Mouse (Mus musculus) B cell, adult 2 months (primary cell): ENCODE measurements around the gene Fam20b.

Source experiments
- DNase-seq, 2 experiments: peaks; one replicate each; pipeline ENCODE4 v3.0.0; 2022

Gene Fam20b

DNA sequence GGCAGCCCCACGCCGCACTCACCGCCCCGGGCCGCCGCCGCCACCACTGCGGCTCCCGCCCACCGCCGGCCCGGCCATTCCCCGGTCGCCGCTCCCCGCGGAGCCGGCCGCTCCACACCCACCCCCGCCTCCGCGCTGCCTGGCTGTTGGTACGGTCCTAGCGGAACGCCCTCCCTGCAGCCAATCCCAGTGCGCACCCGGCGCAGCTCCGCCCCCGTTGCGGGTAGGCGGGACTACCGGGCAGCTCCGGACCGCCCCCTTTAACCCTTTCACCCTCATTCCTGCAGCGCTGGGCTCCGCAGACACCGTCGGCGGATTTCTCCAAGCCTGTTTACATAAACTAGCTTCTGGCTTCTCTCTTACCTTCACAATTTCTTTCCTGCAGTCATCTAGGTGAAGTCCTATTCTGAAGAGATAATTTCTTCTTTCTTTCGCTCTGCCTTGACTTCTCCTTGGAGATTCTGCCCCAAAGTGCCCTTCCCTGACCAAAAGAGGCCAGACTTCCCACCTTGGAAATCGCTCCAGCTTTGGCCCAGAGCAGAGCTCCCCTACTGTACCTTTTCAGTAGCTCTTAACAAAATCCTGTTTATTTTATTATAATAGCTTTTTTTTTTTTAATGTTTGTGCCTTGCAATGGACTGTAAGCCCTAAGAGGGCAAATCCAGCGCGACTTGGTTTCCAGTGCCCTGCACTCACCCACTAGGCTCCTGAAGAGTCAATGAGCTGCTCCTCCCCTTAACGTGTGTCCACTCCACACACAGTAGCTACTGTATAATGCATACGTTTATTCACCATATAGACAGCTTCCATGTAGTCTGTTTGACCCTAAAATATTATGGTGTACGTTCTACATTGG, at the start of gene Fam20b:
TSS of gene Fam20b (minus strand) at position 137 of the 856 bp plus-strand sequence.
- peak; percentile 98 to 99 for DNase-seq

DNA sequence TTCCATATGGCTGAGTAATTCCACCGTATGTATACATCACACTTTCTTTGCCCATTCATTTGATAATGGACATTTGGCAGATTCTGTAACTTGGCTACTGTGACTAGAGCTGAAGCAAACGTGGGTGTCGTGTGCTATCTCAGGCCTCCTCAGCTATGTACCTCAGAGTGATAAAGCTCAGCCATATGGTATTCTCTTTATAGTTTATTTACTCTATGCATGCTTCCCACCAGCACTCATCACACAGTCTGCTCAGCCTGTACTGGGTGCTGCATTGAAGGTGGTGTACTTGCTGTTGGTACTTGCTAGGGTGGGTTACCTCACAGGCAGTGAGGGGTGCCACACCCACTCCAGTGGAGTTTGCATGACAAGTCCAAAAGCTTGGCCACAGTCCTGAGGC, 46.4 kb upstream of the Fam20b start:
- DNase-seq: no peak

DNA sequence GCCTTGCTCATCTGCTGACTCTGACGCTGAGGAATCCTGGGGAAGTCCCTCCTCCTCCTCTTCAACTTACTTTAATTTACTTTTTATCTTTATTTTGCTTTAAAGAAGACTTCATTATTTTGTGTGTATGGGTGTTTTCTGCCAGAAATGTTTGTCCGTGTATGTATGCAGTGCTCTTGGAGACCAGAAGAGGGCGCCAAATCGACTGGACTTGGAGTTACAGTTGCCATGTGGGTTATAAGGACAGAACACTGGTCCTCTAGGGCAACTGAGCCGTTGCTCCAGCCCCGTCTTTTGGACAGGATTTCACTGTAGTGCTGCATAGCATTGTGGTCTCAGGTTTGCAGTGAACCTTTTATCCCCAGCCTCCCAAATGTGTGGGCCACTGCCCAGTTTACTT, 45.7 kb upstream of the Fam20b start:
- DNase-seq: no peak

DNA sequence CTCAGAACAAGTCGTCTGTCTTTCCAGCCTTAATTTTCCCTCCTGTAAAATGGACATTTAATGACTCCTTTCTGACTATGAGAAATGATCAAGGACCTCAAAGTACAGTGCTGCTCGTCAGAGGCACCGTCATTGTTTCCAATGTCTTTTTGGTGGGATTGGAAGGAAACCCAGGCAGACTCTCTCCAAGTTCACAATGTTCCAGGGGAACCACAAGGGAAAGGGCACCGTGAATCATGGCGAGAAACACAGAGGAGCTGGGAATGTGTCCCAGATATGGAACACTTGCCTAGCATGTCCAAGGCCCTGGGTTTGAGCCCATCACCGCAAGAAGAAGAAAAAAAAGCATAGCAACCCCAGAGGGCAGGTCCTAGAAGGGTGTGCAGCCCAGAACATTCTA, 44.4 kb upstream of the Fam20b start:
- DNase-seq: no peak

DNA sequence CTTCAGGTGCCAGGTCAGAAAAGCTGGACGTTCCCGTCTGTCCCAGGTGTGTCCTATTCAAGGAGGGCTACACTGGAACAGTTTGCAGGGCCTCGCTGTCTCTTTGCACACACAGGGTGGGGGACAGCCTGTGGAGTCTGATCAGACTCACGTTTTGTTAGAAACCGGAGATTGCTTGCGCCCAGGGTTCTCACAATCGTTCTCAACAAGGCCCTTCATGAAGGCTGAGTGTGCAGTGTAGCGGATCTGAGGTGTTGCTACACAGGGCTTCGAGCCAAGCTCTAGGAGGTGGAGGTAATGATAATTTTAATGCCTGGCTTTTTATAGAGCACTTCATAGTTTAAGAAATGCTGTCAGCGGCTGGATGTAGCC, 42.5 kb upstream of the Fam20b start:
- no peak for DNase-seq

DNA sequence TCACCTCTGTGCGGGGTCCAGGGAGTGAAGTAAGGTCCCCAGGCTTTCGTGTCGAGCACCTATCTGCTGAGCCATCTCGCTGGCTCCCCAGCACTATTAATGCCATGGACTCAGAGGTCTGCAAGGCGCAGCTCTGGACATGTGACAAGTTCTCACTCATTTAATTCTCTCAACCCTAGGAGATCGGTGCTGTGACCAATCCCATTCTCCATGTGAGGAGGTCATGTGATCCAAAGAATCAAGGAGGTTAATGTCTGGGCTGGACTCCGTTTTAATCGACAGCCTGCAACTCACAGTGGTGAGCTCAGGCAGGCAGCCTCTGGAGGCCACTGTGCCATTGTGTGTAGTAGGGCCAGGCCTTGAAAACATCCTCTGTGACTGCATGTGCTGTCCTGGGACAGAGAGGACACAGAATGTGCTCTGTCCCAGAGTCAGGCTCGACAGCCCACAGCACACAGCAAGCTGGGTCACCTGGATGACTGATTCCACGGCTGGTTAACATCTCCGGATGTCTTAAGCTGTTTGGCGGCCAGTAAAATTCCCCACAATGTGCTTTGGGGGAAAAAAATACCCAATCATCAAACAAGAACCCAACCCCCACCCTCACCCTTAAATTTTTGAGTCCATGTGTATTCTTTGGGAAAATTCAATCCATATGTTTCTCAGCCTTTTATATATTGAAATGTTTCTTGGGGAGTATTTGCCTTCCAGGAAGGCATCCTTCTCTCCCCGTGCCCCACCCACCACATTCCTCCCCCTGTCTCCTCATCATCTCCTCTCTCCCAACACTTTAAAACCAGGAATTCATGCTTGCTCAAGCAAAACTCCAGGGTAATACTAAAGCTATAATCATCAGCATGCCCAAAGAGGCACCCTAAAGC, 41.9 kb upstream of the Fam20b start:
- no peak for DNase-seq

DNA sequence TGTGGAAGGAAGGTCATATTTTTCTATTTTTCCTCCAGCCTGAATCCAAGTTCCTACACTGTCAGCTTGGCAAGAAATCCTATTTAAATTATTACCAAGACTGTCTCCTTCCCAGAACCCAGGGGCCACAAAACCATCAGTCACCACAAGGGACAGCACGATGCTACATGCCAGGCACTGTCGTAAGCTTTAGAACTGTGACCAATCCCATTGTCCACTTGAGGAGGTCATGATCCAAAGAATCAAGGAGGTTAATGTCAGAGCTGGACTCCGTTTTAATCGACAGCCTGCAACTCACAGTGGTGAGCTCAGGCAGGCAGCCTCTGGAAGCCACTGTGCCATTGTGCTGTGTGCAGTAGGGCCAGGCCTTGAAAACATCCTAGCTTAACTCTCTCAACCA, 39.4 kb upstream of the Fam20b start:
- DNase-seq: no peak

DNA sequence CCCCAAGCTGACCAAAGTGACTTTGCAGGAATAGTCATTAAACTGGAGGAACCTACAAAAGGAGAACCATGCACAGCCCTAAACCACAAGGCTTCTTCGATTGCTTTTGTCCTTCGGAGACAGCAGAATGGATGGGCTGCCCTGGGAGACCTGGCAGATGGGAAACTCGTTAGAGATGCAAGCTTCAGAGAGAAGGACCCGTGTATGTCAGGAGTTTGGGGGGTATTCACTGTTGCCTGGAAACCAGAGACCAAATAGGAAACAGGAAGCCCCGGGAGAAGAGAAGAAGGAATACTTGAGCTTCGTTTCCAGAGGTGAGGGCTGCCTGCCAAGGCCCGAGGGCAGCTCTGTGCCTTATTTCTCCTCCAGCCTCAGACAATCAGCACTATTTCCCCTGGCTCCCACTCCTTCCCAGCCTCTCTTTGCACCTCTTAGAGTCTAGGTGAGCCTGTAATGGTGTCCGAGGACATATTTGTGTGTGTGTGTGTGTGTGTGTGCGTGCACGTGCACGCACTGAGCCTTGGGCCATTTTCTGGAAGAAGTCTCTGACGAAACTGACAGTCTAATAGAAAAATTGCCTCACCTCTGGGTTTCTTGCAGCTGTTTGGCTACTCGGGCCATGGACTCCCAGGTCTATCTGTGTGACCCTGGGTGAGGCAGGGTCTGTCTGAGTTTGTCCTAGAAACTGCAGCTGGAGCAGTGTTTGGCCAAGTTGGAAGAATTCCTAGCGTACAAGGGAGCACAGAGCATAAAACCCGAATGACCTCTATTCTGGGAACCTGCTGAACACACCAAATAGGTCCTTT, 35.9 kb upstream of the Fam20b start:
- no peak for DNase-seq

DNA sequence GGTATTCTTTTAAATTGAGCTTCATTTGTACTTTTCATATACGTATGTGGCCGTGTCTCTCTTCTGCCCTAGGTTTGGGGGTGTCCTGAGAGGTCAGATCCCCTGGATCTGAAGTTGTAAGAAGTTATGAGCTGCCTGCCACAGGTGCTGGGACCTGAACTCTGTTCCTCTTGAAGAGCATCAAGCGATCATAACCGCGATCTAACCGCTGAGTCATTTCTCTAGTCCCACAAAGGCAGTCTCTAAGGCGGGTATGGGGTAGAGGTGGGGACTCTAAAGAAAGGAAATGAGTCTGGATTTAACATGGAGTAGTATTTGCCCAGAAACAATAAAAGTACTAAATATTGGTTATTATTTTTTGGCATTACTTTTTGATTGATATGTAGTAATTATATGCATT, 34.1 kb upstream of the Fam20b start:
- DNase-seq: no peak

DNA sequence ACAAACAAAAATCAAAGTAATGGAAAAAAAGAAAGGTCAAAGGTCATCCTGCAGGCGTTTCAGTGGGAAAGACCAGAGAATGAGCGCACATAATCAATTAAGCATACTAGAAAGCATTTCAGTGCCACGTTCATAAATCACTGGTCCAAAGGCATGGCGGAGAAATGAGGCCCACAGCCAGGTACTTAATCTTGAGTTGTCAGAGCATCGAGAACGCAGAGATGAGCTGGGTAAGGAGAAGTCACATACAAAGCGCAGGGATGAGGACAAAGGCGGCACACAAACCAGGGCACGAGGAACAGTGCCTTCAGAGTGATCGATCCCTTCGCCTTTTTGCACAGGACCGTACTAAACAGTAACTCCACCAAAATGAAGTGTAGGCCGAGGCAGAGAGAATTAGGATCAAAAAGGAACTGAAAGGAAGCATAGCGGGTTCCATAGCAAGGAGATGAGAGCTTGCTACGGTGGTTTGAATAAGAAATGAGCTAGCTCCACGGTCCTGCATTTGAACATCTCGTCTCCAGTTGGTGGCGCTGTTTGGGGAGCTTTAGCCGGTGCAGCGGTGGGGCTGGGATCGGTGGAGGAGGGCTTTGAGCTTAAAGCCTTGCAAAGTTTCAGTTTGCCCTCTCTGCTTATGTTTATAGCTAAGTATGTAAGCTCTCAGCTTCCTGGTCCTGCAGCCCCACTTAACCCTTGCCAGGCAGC, 33.3 kb upstream of the Fam20b start:
- peak; percentile 78 for DNase-seq

DNA sequence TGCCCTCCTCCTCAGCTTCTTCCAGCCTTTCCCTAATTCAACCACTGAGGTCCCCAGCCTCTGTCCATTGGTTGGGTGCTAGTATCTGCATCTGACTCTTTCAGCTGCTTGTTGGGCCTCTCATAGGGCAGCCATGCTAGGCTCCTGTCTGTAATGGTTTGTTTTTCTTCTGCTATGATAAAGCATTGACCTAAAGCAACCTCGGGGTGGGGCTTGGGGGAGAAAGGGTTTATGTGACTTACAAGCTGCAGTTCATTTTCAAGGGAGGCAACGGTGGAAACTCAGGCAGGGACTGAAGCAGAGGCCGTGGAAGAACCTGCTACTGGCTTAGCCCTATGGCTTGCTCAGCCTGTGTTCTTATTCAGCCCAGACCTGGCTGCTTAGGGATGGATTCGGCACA, 31.4 kb upstream of the Fam20b start:
- DNase-seq: no peak

DNA sequence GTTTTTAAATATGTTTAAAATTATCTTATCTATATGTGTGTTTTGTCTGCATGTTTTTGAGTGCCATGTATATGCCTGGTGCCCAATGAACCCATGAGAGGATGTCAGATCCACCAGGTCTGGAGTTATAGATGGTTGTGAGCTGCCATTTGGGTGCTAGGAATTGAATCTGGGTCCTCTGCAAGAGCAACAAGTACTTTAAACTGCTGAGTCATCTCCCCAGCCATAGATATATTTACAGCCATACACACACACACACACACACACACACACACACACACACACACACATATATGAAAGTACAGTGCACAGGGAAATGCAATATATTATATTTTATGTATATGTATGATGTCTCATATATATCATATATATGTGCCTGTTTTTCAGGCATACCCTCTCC, 30.2 kb upstream of the Fam20b start:
- DNase-seq: no peak

DNA sequence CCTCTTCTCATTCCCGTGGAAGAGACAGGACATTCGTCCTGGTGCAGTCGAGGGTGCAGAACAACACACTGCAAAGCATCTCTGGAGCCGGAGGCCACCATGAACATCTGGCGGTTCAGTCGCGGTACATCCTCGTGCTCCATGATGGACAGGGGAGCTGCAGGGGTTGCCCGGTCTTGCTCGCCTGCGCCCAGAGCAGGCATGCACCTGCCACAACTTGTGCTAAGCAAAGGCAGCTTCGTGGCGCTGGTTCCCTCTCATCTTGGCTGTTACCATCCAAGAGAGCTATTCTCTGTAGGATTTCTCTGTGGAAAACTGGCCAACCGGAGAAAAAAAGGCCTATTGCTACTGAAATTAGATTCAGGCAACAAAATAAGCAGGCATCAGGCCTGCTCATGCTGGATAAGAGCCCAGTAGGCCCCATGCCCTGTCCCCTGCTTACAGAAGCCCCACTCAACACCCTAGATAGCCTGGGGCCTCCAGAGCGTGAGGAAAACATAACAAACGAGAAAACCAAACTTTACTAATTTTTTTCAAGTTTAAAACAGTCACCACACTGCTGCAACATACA, 29.6 kb upstream of the Fam20b start:
- DNase-seq: no peak

DNA sequence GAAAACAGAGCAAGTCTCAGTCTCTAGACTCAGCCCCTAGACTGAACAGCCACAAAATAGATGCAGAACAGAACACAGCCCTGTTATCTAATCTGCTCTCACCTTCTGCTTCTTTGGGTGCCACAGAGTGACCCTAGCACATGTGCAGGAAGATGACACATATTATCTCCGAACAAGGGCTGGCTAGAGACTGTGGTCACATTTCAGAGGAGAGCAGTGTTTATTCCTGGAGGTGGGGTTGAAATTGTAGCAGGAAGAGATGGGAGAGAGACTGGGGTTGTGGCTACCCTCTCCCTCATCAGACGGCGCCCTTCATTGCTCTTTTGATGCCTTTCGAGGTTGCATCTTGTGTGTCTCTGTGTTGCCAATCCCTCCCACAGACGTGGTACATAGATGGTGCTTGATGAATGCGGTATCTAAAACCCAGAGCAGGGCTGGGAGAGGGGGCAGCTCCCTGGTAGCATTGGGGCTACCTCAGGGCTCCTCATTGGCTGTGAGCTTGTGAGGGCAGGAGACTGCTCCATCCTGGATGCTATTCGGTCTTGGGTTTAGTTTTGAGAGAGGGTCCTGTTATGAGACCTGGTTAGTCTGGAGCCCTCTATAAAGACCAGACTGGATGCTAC, 26.4 kb upstream of the Fam20b start:
- no peak for DNase-seq

DNA sequence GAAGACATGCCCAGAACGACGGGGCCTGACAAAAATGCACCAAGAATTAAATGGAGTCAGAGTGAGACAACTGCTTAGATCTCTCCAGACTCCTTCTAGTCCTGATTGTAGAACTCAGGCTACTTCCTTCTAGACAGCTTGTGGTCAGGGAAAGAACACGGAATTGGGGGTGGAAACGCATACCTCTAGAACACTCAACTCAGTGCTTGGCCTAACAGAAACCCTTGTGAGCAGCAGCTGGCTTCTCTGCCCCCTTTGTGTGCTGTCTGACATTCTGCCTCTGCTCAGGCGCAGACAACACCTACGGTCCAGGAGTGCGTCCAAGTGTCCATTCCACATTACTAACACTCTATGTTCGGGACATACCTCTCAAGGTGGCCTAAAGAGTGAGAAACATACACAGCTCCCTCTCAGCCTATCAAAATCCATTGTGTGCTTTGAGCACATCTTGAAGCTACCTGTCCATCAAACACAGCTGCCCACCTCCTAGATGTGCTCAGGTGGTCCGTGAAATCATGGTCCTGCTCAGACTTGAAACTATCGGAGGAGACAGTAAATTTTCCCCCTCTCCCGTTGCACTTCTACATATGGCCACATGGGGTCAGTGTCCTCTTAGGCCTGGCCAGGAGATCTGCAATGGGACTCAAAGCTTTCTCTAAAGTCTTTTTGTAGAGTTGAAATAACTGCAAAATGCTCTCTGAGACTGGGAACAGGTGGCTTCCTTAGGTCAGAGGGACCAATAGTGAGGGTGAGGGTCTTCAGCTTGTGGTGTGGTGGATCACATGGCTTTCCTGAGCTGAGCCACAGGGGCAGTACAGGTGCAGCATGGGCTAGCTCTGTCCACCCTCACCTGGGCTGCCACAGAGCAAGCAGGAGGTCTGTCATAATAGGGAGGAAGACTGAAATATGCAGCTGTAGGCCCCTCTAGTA, 22.9 kb upstream of the Fam20b start:
- peak; percentile 79 to 80 for DNase-seq

DNA sequence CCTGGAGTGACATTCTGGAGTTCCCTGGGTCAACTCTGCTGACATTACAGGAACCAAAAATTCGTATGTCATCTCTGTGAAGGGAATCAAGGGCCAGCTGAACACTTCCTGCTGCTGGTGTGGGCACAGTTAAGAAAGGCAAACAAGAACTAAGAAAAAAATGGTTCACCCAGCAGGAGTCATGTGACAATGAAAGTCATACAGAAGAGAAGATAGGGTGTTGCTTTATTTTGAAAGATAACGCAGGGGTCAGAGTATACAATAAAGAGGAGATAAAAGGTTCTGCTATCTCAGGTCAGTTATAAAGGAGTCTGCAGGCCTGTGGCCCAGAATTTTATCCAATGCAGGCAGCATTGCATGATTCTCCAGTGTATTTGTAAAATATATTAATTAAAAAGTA, 16.9 kb upstream of the Fam20b start:
- no peak for DNase-seq

DNA sequence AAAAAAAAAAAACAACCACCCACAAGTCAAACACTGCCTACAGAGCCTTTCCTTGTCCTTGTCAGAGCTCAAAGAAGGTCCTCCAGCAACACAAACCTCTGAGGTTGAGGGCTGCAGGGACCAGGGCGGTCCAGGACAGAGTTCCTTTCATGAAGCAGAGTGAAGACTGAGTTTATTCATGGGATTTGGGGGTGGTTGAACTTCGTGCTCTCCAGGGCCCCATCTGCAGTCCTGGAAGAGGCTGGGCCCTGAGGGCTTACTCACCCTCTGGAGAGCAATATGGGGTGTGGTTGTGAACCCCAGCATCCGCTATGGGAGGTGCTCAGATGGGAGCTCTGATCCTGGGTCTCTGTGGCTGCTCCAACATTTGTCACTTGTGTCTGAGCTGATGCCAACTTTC, 15.1 kb upstream of the Fam20b start:
- no peak for DNase-seq

DNA sequence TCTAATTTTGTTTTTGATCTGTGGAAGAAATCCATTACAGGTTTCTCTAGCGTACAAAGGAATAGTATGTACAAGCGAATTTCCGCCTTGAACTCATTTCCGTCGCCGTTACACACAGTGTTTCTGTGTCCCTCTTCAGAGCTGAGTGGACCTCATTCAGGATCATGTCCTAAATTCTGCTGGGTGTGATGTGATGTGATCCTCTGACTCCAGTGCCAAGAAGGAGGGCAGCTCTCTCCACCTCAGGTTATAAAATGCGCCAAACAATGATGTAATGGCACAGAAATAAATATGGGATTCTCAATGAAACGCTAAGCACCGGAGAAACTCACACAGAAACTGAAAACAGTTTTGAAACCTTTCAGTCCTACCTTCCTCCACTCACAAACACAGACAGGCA, 14.7 kb upstream of the Fam20b start:
- DNase-seq: no peak

DNA sequence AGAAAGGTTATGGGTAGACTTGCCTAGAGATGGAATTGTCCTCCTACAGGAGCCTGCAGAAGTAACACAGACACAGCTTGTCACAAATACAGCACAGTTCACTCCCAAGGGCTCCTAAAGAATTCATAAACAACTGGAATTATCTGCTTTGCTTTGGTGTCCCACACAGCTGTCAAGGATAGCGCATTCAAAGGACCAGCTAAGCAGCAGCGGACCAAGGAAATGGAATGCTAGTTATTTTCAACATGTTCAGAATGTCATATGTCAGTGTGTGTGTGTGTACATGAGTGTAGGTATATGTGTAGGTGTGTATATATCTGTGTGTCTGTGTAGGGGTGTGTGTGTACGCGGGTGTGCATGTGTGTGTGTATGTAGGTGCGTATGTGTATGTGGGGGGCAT, 14.1 kb upstream of the Fam20b start:
- DNase-seq: no peak

DNA sequence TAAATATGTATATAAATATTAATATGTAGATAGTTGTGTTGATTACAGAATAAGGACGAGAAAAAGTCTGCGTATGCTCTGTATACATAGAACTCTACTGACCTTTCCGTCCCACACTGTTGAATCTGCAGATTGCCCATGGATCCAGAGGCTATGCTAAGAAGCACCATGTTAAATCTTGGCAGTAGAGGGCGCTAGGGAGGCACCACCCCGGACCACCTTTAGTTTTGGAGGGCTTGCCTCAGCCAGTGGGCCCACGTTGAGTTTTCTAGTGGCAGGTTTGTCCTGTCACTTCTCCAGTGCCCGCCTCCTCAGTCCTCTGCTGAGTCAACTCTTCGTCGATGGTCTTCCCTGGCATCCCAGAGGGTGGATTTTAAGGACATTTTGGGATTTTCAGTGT, 11.9 kb upstream of the Fam20b start:
- peak; percentile 44 to 51 for DNase-seq
